Mouse (Mus musculus): ENCODE results near the gene Mapk8ip1. TPM values are rescaled to one million over a fixed set of nuclear protein-coding genes. Genes with fewer than 3 reads are reported as not detected.
A peak's percentile ranks its signal among the peaks of the same experiment; 100 is the strongest.

The Mapk8ip1 gene
- polyA plus RNA-seq, 1 experiment from 2014 or later = 23.8 TPM

GRCm38 (mm10) chr2:92386821-92387570, 14.1 kb downstream of the Mapk8ip1 start:
- Histone ChIP-seq H3K4me2 (no peak overlapping the region), H3K9ac (no peak overlapping the region), H3K4me1 (peaks cover 39% of the 10 kb centered on the region), H3K27ac (no peak overlapping the region), H3K9me3 (no peaks in the 10 kb centered on the region), H3K4me3 (no peak overlapping the region), H3K36me3 (peaks cover 54% of the 10 kb centered on the region), H3K27me3 (no peaks in the 10 kb centered on the region)
- no peak for ATAC-seq (ENCODE audit: insufficient number of reproducible peaks, low FRiP score, low TSS enrichment, low read depth)
- 89% methylated on average over 30 of the region's 30 CpGs for whole genome bisulfite sequencing

- H3K9me3 ChIP-seq = no peaks in the 10 kb centered on the region
- ATAC-seq (ENCODE audit: insufficient number of reproducible peaks, low FRiP score, low TSS enrichment, low read depth) = no peak
- H3K27ac ChIP-seq = no peak overlapping the region
- H3K9ac ChIP-seq = no peak overlapping the region
- no peak overlapping the region for H3K4me2 ChIP-seq
- no peaks in the 10 kb centered on the region for H3K27me3 ChIP-seq
- 83% methylated on average over 22 of the region's 22 CpGs for WGBS
- H3K4me1 ChIP-seq = peaks cover 26% of the 10 kb centered on the region
- H3K36me3 ChIP-seq = peaks cover 70% of the 10 kb centered on the region
- no peak overlapping the region for H3K4me3 ChIP-seq
Measured at GRCm38 (mm10) chr2:92385113-92386051, 15.7 kb downstream of the Mapk8ip1 start.

- ATAC-seq (ENCODE audit: insufficient number of reproducible peaks, low FRiP score, low TSS enrichment, low read depth) = no peak
- Histone ChIP-seq H3K27me3 (no peaks in the 10 kb centered on the region), H3K9ac (no peak overlapping the region), H3K27ac (no peak overlapping the region), H3K9me3 (no peaks in the 10 kb centered on the region), H3K4me1 (peaks cover 15% of the 10 kb centered on the region), H3K36me3 (peaks cover 83% of the 10 kb centered on the region), H3K4me2 (no peak overlapping the region), H3K4me3 (no peak overlapping the region)
- 76% methylated on average over 4 of the region's 4 CpGs for WGBS
Measured at GRCm38 (mm10) chr2:92384101-92384500, 17.0 kb downstream of the Mapk8ip1 start.

GRCm38 (mm10) chr2:92382759-92383158, 18.3 kb downstream of the Mapk8ip1 start:
- H3K27ac ChIP-seq = no peak overlapping the region
- H3K27me3 ChIP-seq = no peaks in the 10 kb centered on the region
- H3K9ac ChIP-seq = no peak overlapping the region
- H3K4me2 ChIP-seq = no peak overlapping the region
- WGBS = 84% methylated on average over 4 of the region's 4 CpGs
- H3K36me3 ChIP-seq = peaks cover 96% of the 10 kb centered on the region
- H3K9me3 ChIP-seq = no peaks in the 10 kb centered on the region
- H3K4me1 ChIP-seq = peaks cover 3% of the 10 kb centered on the region
- no peak overlapping the region for H3K4me3 ChIP-seq
- no peak for ATAC-seq (ENCODE audit: insufficient number of reproducible peaks, low FRiP score, low TSS enrichment, low read depth)

GRCm38 (mm10) chr2:92381901-92382588, 19.0 kb downstream of the Mapk8ip1 start, which contains the start of gene 1700029I15Rik:
TSS of gene 1700029I15Rik (plus strand) at chr2:92382538.
- peaks cover 93% of the 10 kb centered on the region for H3K36me3 ChIP-seq
- no peak within 1 kb of the TSS for H3K4me2 ChIP-seq
- no peaks in the 10 kb centered on the region for H3K27me3 ChIP-seq
- H3K4me3 ChIP-seq = no peak within 1 kb of the TSS
- no peaks in the 10 kb centered on the region for H3K9me3 ChIP-seq
- WGBS = 85% methylated on average over 5 of the region's 5 CpGs
- no peak within 1 kb of the TSS for H3K27ac ChIP-seq
- no peak for ATAC-seq (ENCODE audit: insufficient number of reproducible peaks, low FRiP score, low TSS enrichment, low read depth)
- no peak within 1 kb of the TSS for H3K9ac ChIP-seq
- no peaks in the 10 kb centered on the region for H3K4me1 ChIP-seq

GRCm38 (mm10) chr2:92381161-92381560, 19.9 kb downstream of the Mapk8ip1 start:
- Histone ChIP-seq H3K9ac (no peak overlapping the region), H3K4me1 (peaks cover 4% of the 10 kb centered on the region), H3K4me2 (no peak overlapping the region), H3K27ac (no peak overlapping the region), H3K4me3 (no peak overlapping the region), H3K9me3 (no peaks in the 10 kb centered on the region), H3K36me3 (peaks cover 84% of the 10 kb centered on the region), H3K27me3 (no peaks in the 10 kb centered on the region)
- no peak for ATAC-seq (ENCODE audit: insufficient number of reproducible peaks, low FRiP score, low TSS enrichment, low read depth)
- WGBS = 87% methylated on average over 5 of the region's 5 CpGs

GRCm38 (mm10) chr2:92380495-92381050, 20.5 kb downstream of the Mapk8ip1 start:
- Histone ChIP-seq H3K27ac (no peak overlapping the region), H3K4me1 (peaks cover 10% of the 10 kb centered on the region), H3K27me3 (no peaks in the 10 kb centered on the region), H3K9ac (no peak overlapping the region), H3K4me3 (no peak overlapping the region), H3K36me3 (peaks cover 78% of the 10 kb centered on the region), H3K9me3 (no peaks in the 10 kb centered on the region), H3K4me2 (no peak overlapping the region)
- 69% methylated on average over 6 of the region's 6 CpGs for WGBS
- ATAC-seq (ENCODE audit: insufficient number of reproducible peaks, low FRiP score, low TSS enrichment, low read depth) = no peak

GRCm38 (mm10) chr2:92379783-92380494, 21.1 kb downstream of the Mapk8ip1 start:
- Histone ChIP-seq H3K4me2 (no peak overlapping the region), H3K36me3 (peaks cover 72% of the 10 kb centered on the region), H3K9me3 (no peaks in the 10 kb centered on the region), H3K27ac (no peak overlapping the region), H3K27me3 (no peaks in the 10 kb centered on the region), H3K4me3 (no peak overlapping the region), H3K9ac (no peak overlapping the region), H3K4me1 (peaks cover 11% of the 10 kb centered on the region)
- 73% methylated on average over 17 of the region's 17 CpGs for WGBS
- no peak for ATAC-seq (ENCODE audit: insufficient number of reproducible peaks, low FRiP score, low TSS enrichment, low read depth)

- Histone ChIP-seq H3K27me3 (no peaks in the 10 kb centered on the region), H3K9me3 (no peaks in the 10 kb centered on the region), H3K4me1 (peaks cover 36% of the 10 kb centered on the region), H3K4me2 (no peak overlapping the region), H3K4me3 (no peak overlapping the region), H3K27ac (no peak overlapping the region), H3K9ac (no peak overlapping the region), H3K36me3 (peaks cover 46% of the 10 kb centered on the region)
- no peak for ATAC-seq (ENCODE audit: insufficient number of reproducible peaks, low FRiP score, low TSS enrichment, low read depth)
- 89% methylated on average over 7 of the region's 7 CpGs for WGBS
Measured at GRCm38 (mm10) chr2:92377320-92377719, 23.7 kb downstream of the Mapk8ip1 start.

- peaks cover 46% of the 10 kb centered on the region for H3K4me1 ChIP-seq
- peak overlapping the region; percentile 78 for H3K4me3 ChIP-seq
- no peaks in the 10 kb centered on the region for H3K27me3 ChIP-seq
- no peaks in the 10 kb centered on the region for H3K9me3 ChIP-seq
- WGBS = 81% methylated on average over 6 of the region's 6 CpGs
- no peak overlapping the region for H3K27ac ChIP-seq
- H3K4me2 ChIP-seq = peak overlapping the region; percentile 91
- ATAC-seq (ENCODE audit: insufficient number of reproducible peaks, low FRiP score, low TSS enrichment, low read depth) = no peak
- peaks cover 36% of the 10 kb centered on the region for H3K36me3 ChIP-seq
- peak overlapping the region; percentile 64; the same call in 1 of the 2 replicates for H3K9ac ChIP-seq
Measured at GRCm38 (mm10) chr2:92376300-92376699, 24.8 kb downstream of the Mapk8ip1 start.

- Histone ChIP-seq H3K9me3 (no peaks in the 10 kb centered on the region), H3K4me2 (peak overlapping the region; percentile 91), H3K4me1 (peaks cover 51% of the 10 kb centered on the region), H3K9ac (peak overlapping the region; percentile 64), H3K4me3 (peak overlapping the region; percentile 78), H3K27me3 (no peaks in the 10 kb centered on the region), H3K27ac (peak overlapping the region; percentile 92), H3K36me3 (peaks cover 30% of the 10 kb centered on the region)
- WGBS = 9% methylated on average over 10 of the region's 10 CpGs
- no peak for ATAC-seq (ENCODE audit: insufficient number of reproducible peaks, low FRiP score, low TSS enrichment, low read depth)
Measured at GRCm38 (mm10) chr2:92375788-92376187, 25.3 kb downstream of the Mapk8ip1 start.

Measured in limb, embryonic 15.5 days (tissue).